Mouse (Mus musculus) spleen, adult 18-20 months (tissue): ENCODE data around the gene Prim2.

Source experiments
- DNase-seq, 2 experiments: peaks; one replicate each; pipeline ENCODE4 v3.0.0; 2022; ENCODE audit warnings: mixed read lengths in 2 of 2

The Prim2 gene

GRCm38 (mm10) chr1:33669708-33670141, at the start of gene Prim2:
Gene Prim2, minus strand, starts transcription at chr1:33669795.
- DNase-seq: peak; percentile 70 to 87

GRCm38 (mm10) chr1:33717636-33718035, 48.0 kb upstream of the Prim2 start:
- DNase-seq: no peak

- no peak for DNase-seq
Measured at GRCm38 (mm10) chr1:33714796-33715195, 45.2 kb upstream of the Prim2 start.

- DNase-seq: no peak
Measured at GRCm38 (mm10) chr1:33712026-33712425, 42.4 kb upstream of the Prim2 start.

GRCm38 (mm10) chr1:33709615-33710014, 40.0 kb upstream of the Prim2 start:
- no peak for DNase-seq

- no peak for DNase-seq
Measured at GRCm38 (mm10) chr1:33701244-33701643, 31.6 kb upstream of the Prim2 start.

GRCm38 (mm10) chr1:33696016-33696415, 26.4 kb upstream of the Prim2 start:
- DNase-seq: no peak

- no peak for DNase-seq
Measured at GRCm38 (mm10) chr1:33693893-33694292, 24.3 kb upstream of the Prim2 start.

- no peak for DNase-seq
Measured at GRCm38 (mm10) chr1:33690087-33690448, 20.5 kb upstream of the Prim2 start.

- DNase-seq: no peak
Measured at GRCm38 (mm10) chr1:33689446-33690086, 20.0 kb upstream of the Prim2 start.

- no peak for DNase-seq
Measured at GRCm38 (mm10) chr1:33688810-33689209, 19.2 kb upstream of the Prim2 start.

GRCm38 (mm10) chr1:33684459-33684858, 14.9 kb upstream of the Prim2 start:
- DNase-seq: peak in 1 of 2 experiments; percentile 18

- DNase-seq: no peak
Measured at GRCm38 (mm10) chr1:33680890-33681289, 11.3 kb upstream of the Prim2 start.

- DNase-seq: no peak
Measured at GRCm38 (mm10) chr1:33680435-33680834, 10.8 kb upstream of the Prim2 start.

GRCm38 (mm10) chr1:33673158-33673960, 3.8 kb upstream of the Prim2 start:
- no peak for DNase-seq

GRCm38 (mm10) chr1:33672514-33672913, 2.9 kb upstream of the Prim2 start:
- no peak for DNase-seq

- no peak for DNase-seq
Measured at GRCm38 (mm10) chr1:33672083-33672482, 2.5 kb upstream of the Prim2 start.

GRCm38 (mm10) chr1:33671441-33671840, 1.8 kb upstream of the Prim2 start:
- DNase-seq: no peak

GRCm38 (mm10) chr1:33670164-33670616, 595 bp upstream of the Prim2 start:
- peak; percentile 25 to 57 for DNase-seq

GRCm38 (mm10) chr1:33663605-33664117, 5.9 kb downstream of the Prim2 start:
- DNase-seq: no peak

- no peak for DNase-seq
Measured at GRCm38 (mm10) chr1:33663163-33663562, 6.4 kb downstream of the Prim2 start.

- no peak for DNase-seq
Measured at GRCm38 (mm10) chr1:33658302-33658701, 11.3 kb downstream of the Prim2 start.

GRCm38 (mm10) chr1:33657574-33658149, 11.9 kb downstream of the Prim2 start:
- DNase-seq: no peak

GRCm38 (mm10) chr1:33650875-33651274, 18.7 kb downstream of the Prim2 start:
- no peak for DNase-seq
